Mouse (Mus musculus) WW6 (cell line): Measurements from ENCODE around the gene Leng1.
A peak's percentile ranks its signal among the peaks of the same experiment; 100 is the strongest.

Experiments
- DNase-seq: peaks from one replicate; pipeline ENCODE4 v3.0.0-alpha.2; 2013; ENCODE audit warnings: low read depth, low spot score

The Leng1 gene

GRCm38 (mm10) chr7:3692382-3692986, 26.8 kb upstream of the Leng1 start, which contains the start of gene Tsen34:
TSS of gene Tsen34 (plus strand) at chr7:3692863.
- DNase-seq = no peak

- DNase-seq = no peak
Measured at GRCm38 (mm10) chr7:3691919-3692318, 26.3 kb upstream of the Leng1 start.

GRCm38 (mm10) chr7:3685400-3686187, 20.0 kb upstream of the Leng1 start:
- DNase-seq = no peak

DNA sequence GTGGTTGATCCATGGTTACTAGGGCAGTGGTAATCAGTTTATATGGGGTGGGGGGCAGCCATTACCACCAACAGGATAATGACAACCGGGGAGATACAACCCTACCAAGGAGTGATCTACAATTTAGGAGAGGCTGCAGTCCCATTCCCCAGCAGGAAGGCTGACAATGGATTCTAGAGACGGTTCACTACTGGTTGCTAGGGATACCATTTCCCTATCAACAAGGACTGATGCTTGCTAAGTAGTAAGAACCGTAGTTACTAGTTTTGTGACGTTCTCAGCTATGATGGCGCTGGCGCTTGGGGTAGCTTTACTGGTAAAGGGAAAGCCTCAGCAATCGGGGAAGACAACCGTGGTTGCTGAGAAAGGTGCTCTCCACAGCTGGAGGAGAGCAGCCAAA, 19.1 kb upstream of the Leng1 start:
- DNase-seq = no peak

GRCm38 (mm10) chr7:3683908-3684550, 18.4 kb upstream of the Leng1 start:
- no peak for DNase-seq

DNA sequence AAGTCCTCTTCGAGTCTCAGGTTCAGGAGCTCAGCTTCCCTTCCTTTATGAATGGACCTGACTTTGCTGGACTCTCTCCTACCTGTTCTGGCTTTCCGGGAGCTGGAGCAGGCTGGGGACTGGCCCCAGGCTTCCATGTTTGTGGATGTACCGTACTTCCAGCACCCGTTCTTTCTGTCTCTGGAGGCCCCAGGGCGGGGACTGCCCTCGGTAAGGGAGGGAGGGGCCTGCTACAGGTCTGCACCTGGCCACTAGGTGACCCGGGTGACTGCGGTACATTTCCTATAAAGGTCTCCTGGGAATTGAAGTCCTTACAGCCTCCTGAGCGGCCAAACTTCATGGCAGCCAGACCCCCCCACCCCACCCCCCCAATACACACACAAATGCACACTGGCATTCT, 11.7 kb upstream of the Leng1 start, which contains the start of gene Tmc4:
TSS of gene Tmc4 (minus strand) at position 212 of the 400 bp plus-strand sequence.
- no peak for DNase-seq

DNA sequence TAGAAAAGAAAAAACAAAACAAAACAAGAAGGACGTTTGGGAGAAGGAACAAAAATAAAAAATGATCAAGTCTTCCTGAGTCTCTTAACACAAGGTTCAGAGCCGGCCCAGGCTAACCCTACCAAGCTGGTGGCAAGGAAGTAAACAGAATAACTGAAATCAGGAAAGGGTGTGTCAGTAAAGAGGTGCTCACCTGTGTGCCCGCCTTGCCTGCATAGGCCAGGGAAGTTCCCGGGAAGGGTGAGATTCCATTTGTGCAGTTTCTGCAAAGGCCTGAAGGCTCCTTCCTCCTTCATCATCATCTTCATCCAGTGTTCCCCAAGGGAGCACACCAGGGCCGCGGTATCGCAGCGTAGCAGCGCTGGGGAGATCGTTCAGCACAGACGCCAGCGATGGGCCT, 10.7 kb upstream of the Leng1 start:
- DNase-seq = no peak

- no peak for DNase-seq
Measured at GRCm38 (mm10) chr7:3675228-3675548, 9.5 kb upstream of the Leng1 start.

DNA sequence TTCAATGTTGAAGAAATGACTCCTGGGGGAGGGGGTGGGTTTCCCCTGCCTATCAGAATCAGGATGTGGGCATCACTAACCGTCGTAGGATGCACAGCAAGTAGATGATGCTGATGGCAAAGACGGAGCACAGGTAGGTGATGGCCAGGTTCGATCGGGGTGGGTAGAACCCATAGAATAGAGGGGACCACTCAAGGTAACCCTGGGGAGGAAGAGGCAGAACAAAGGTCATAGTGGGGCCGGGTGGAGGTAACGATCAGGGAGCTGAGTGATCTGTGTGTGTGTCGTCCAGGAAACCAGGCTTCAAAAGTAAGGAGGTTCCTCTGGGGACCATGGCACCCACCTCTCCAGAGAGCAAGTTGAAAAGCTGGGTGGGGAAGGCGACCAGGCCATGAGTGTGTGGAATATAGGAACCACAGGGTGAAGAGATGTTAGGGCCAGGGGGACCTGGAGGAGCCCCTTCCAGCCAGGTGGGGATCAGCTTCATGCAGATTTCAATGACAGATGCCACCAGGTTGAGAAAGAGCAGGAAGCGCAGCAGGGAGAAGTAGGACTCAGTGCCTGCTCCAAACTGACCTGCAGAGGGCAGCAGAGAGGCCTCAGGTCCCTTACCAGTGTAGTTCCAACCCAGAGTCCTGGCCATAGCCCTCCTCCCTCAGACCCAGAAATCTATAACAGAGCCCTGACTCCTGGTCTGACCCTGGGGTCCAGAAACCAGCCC, 9.0 kb upstream of the Leng1 start:
- DNase-seq = peak; percentile 62

DNA sequence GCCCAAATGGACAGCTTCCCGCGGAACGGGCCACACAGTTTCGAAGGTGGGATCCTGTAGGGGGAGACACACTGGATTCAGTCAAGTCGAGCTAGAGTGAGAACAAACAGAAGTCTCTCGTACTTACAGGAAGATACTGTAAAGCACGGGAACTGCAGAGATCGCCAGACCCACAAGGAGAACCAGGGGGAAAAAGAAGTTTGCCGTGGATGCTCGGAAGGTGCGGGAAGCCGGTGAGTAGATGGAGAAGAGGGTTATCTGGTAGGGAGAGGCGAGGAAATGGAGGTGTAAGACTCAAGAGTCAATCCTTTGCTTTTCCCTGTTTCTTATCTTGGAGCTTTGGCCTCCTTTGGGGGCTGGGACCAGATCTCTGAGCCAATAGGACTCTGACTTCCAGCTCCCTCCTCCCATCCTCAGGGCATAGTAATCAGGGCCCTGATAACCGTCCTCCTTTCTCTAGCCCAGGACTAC, 1.3 kb upstream of the Leng1 start:
- DNase-seq = no peak

GRCm38 (mm10) chr7:3664524-3665214, 971 bp downstream of the Leng1 start:
- no peak for DNase-seq

DNA sequence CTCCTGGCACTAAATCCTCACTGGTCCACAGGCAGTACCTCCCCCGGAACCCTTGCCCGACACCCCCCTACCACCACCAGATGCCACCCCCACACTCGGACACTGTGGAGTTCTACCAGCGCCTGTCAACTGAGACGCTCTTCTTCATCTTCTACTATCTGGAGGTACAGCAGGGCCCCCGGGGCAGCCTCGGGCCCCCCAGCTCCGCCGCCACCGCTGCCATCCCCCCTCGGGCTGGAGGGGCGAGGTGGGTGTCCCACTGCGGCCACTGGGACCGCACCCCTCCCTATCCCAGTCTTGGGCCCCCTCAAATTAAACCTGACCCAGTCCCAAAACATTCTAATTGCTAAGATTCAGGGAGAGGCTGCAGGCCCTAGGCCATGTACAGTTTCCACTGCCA, 7.1 kb downstream of the Leng1 start:
- no peak for DNase-seq

GRCm38 (mm10) chr7:3656966-3657365, 8.7 kb downstream of the Leng1 start:
- DNase-seq = no peak

GRCm38 (mm10) chr7:3646641-3647040, 19.0 kb downstream of the Leng1 start:
- DNase-seq = no peak

- no peak for DNase-seq
Measured at GRCm38 (mm10) chr7:3646188-3646587, 19.5 kb downstream of the Leng1 start.

GRCm38 (mm10) chr7:3645488-3646025, 20.1 kb downstream of the Leng1 start:
- DNase-seq = no peak

DNA sequence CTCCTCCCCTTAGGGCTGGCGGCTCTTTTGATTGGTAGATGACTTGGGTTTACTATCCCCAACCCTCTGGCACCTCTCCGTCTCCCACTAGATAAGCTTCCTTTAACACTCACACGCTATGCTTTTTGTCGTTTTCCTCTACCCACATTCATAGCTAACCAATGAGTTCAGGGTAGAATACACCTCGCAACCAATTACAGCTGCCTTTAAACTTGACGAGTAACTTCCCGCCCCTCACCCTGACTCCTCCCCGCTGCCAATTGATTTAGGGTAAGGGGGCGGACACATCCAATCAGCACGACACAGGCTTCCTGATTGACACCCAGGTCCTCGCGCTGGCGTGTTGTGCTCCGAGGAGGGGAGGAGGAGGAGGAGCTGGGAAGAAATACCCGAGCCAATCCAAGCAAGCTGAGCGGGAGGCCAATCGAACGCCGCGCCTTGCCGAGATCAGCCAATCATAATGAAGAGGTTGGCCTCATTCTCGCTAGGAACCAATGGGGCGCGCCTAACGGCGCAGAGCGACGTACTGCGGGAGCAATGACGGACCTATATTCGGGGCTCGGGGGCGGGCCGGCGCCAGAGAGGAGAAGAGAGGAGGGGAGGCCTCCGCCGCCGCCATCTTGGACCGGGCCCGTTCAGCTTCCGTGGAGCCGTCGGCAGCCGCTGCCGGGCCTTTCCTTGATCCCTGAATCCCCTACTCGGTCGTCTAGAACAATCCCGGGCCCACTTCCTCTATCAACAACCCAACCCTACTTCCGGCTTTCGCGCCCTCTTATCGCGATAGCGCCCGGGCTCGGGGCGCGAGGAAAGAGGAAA, 20.8 kb downstream of the Leng1 start, which contains the start of gene Cnot3:
TSS of gene Cnot3 (plus strand) at position 597 of the 816 bp plus-strand sequence.
- peak; percentile 99 for DNase-seq

DNA sequence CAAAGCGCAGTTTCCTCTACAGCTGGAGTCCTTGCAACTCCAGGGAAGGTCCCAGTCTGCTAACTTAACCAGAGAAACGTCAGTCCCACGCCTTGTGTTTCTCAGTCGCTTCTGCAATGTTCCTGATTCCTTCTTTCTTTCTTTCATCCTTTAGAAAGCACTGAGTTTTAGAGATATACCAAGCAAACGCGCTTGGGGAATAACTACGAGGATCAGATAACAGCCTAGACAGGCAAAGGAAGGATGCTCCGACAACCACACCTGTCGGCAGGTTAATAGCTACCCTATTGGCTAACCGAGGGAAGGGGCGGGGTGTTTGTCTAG, 21.3 kb downstream of the Leng1 start:
- DNase-seq = no peak

DNA sequence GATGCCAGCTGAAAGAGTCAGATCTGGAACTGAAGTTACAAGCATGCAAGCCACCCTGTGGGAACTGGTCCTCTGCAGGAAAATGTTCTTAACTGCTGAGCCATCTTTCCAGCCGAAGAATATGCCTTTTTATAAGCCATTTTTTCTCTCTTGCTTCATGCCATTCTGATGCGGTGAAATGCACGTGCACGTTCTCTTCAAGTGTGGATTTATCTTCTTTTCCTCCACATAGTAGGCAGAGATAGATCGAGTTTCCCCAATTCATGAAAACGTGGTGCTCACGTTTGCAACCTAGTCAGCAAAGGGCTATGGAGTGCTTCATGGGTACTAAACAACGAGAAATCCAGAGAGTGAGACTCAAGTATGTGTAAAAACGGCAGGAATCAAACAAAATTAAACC, 21.8 kb downstream of the Leng1 start:
- DNase-seq = no peak

GRCm38 (mm10) chr7:3643412-3643811, 22.2 kb downstream of the Leng1 start:
- no peak for DNase-seq

GRCm38 (mm10) chr7:3630478-3630815, 35.2 kb downstream of the Leng1 start:
- no peak for DNase-seq
